Mouse (Mus musculus) kidney, adult 18-20 months (tissue): ENCODE results near the gene Pde3a.
A peak's percentile ranks its signal among the peaks of the same experiment; 100 is the strongest.

Experiments used
- DNase-seq: peaks from one replicate; pipeline ENCODE4 v3.0.0; 2021

Pde3a gene

DNA sequence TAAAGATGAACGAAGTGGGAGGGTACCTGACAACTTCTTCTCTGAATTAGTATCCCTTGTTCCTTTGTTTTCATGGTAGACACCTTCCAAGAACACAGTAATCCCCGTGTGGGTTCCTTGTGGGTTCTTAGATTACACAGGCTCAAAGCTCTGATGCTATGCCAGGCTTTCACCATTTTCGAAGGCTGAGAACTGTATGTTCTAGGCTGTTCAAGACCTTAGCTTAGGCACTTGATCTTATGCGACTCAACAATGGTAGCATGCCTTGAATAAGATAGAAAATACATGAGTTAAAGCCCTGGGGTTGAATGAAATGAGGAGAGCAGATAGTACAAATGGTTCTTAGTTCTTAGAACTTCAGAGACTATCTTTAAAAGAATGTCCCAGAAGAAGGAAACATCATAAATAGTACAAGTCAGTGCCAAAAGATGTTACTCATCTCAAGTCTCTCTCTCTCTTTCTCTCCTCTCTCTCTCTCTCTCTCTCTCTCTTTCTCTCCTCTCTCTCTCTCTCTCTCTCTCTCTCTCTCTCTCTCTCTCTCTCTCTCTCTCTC lies 83.6 kb downstream of the Pde3a start:
- DNase-seq, result no peak

GRCm38 (mm10) chr6:141333245-141333644 lies 84.2 kb downstream of the Pde3a start:
- peak; percentile 53 for DNase-seq

DNA sequence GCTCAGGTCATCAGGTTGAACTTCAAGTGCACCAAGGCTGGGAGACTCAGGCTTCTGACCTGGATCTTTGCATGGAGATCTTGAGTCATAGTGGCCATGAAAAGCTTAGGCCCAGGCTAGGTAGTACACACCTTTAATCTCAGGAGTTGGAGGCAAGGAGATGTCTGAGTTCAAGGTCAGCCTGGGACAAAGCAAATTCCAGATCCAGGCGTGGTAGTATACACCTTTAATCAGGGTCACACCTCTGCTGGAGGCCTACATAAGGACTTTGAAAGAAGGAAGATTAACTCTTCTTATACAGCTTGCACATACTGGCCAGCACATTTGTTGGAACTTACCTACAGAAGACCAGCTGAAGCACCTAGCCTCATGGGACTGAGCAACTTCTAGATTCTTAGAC lies 86.8 kb downstream of the Pde3a start:
- DNase-seq, result no peak

- no peak for DNase-seq
Observed at GRCm38 (mm10) chr6:141336438-141336837, 87.4 kb downstream of the Pde3a start.

- DNase-seq, result no peak
Observed at GRCm38 (mm10) chr6:141337673-141338072, 88.6 kb downstream of the Pde3a start.

DNA sequence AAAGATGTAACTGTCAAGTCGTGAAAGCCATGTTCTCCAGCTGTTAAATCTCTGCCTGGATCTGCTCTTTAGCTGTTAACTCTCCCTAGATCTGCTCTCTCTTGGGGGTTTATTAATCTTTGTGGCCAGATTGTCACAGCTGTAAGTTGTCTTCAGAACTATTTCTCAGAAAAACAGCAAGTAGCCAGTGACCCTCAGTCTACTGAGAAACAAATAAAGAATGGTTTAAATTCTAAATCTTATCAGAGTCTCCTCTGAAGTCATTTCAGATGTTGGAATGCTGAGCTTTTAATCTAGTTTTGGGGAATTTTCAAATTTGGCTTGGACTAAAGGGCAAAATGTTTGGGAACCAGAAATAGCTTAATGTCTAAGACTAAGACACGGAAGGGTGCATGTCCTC lies 92.3 kb downstream of the Pde3a start:
- DNase-seq, result no peak

- no peak for DNase-seq
Observed at GRCm38 (mm10) chr6:141347870-141348269, 98.8 kb downstream of the Pde3a start.

DNA sequence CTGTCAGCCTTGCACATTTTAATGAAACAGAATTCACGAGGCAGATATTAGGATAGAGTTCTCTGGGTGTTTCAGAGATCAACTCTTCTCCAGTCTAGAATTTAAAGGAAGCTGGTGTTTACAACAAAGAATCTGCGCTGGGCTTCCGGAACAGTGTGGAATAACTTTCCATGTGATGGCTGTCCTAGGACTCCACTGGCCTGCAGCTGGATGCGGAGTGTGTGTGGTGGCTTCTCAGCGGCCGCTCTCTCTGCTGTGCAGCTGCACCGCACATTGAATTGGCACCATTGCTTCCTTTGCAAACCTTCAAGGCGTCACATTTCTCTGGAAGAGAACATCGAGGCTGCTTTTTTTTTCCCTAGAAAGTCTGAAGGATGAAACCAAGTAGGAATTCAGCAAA lies 99.5 kb downstream of the Pde3a start:
- DNase-seq, result no peak

- DNase-seq, result no peak
Observed at GRCm38 (mm10) chr6:141350261-141350660, 101.2 kb downstream of the Pde3a start.

DNA sequence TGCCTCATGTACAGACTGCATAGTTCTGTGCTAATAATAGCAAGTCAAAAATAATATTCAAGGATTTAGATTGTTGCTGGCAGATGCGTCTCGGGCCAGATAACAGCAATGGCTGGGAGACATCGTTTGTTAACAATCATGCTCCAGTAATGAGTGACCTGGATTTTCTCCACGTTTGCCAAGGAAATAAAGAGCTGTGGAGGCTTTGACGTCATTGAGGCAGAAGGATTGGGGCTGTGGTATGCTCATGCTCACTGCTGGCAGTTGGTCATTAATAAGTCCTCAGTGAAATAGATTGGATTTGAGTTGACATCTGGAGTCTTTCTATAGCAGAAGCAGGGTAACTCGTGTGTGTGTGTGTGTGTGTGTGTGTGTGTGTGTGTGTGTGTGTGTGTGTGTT lies 103.2 kb downstream of the Pde3a start:
- DNase-seq, result no peak

DNA sequence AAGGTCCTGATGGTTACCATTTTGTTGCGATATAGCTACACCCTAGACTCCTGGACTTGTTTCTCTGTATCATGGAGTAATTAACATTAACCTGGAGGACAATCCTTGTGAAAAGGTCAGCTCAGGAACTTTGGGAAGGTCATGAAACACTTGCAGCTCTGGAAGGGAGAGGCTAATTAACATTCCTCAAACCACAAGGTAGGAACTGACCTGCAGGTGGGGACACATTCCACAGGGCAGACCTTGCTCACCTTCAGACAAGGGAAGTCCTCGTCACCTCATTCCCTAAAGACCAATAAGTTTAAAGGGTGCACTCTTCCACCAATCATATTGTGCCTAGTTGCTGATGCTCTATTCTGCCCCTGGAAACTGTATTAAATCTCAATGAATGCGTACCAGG lies 114.6 kb downstream of the Pde3a start:
- DNase-seq, result no peak

DNA sequence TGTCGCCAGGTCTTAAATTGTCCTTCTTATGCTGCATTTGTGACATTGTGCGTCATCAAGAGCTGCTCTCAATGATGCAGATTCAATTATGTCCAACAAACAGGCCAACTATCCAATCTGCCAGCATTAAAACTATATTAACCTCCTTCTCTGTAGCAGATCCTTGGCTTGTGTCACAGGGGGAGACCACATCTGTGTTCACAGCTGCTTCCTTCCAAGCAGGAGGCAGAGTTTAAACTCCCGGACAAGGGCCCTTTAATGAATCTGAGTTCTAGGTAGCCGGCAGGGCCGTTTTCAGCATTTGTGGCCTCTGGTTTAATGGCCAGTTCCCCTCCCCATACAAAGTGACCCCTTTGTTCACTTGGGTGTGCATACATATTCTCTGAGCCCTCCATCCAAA lies 118.0 kb downstream of the Pde3a start:
- DNase-seq, result no peak

DNA sequence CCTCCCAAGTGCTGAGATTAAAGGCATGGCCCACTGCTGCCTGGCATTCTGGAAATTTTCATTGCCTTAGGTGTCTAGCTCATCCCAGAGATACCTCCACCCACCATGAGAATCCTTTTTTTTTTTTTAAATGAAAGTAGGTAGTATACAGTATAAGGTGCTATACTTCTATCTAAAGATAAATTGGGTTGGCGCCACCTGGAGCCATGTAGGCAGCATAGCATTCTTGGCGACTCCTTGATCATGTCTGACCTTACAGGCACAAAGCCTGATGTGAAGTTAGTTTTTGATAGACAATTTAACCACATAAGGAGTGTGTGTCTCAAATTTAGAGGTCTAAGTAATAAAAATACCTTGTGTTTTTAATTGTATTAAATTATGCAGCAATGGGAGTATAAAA lies 123.6 kb downstream of the Pde3a start:
- DNase-seq, result no peak

GRCm38 (mm10) chr6:141374469-141375057 lies 125.5 kb downstream of the Pde3a start:
- no peak for DNase-seq

- no peak for DNase-seq
Observed at GRCm38 (mm10) chr6:141375155-141375554, 126.1 kb downstream of the Pde3a start.

- no peak for DNase-seq
Observed at GRCm38 (mm10) chr6:141380927-141381326, 131.9 kb downstream of the Pde3a start.

DNA sequence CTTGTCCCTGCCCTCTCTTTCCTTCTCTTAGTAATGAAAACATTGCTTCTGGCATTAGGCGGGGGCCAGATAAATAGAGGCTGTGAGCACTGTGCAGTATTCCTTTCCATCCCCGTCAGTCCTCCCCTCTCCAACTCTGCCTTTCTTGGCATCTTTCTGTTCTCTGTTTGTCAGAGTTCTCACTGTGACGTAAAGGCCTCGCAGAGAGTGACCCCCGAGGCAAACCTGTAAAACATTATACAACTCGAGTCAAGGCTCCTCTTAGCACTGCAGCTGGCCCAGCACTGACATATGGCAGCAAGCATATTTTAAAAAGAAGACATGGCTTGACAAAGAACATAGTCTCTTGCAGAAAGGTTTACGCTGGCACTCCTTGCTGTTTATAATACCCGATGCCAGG lies 132.4 kb downstream of the Pde3a start:
- DNase-seq, result no peak

DNA sequence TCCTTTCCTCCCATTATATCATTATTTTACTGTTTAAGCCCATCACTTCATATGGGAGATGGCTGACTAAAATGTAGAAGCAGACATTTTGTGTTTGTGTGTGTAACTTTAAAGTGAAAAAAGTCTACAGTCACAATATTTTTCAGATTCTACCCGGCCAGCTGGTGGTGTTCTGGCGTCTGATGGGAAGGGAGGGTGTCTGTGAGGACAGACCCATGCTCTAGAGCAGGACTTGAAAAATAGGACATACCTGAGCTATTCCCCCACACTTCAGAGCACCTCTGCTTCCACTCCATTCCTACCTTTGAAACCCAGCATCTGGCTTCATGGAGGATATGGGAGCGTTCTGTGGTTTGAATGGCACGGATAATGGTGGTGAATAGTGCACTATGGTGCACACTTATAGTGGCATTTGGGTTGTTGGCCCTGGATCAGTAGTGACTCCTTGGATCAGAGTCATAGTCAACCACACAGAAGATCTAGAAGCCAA lies 132.9 kb downstream of the Pde3a start:
- no peak for DNase-seq

DNA sequence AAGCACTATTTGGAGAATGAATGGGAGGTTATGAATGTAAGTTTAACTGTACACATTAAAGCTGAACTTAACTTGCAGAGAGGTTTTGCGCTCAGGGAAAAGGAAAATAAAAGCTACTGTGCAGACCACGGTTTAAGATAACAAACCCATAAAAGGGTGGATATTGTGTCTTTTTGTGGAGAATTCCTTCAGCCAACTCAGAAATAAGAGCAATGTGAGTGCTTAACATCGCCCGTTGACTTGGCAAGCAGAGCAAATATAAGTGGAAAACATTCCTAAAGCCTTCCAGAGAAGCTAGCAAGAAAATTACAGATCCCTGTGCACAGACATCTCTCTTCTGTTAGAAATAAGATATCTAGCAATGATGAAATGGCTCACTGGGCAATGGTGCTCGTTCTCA lies 139.0 kb downstream of the Pde3a start:
- DNase-seq, result no peak

GRCm38 (mm10) chr6:141395926-141396325 lies 146.9 kb downstream of the Pde3a start:
- DNase-seq, result no peak

GRCm38 (mm10) chr6:141399411-141399810 lies 150.3 kb downstream of the Pde3a start:
- DNase-seq, result no peak

DNA sequence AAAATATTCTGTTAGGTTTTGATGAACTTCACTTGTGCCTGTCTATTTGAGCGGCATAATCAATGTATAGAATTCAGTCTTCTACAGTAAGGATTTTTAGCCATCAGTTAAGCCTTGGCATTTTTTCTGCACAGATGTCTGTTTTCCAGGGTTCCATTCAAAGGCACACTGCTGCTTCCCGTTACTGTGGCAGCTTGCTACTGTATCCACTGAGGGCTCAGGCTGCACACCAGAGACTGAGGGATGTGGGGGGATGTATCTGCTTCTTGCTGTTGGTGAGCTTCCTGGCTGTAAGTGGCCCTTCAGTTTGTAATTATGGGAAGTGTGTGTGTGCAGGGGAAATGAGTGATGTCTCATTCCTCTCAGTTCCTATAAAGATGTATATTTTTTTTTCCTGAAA lies 154.9 kb downstream of the Pde3a start:
- DNase-seq, result no peak

- DNase-seq, result no peak
Observed at GRCm38 (mm10) chr6:141404649-141405048, 155.6 kb downstream of the Pde3a start.

- DNase-seq, result no peak
Observed at GRCm38 (mm10) chr6:141405496-141405895, 156.4 kb downstream of the Pde3a start.

GRCm38 (mm10) chr6:141408758-141409157 lies 159.7 kb downstream of the Pde3a start:
- DNase-seq, result no peak
